Mouse (Mus musculus) CH12.LX (cell line): Measurements from ENCODE around the gene Clcn6. TPM values are rescaled to one million over a fixed set of nuclear protein-coding genes. Genes with fewer than 3 reads are reported as not detected.

Experiments
- DNase-seq: peaks from one replicate; pipeline ENCODE4 v3.0.0-alpha.2; 2013; ENCODE audit errors: extremely low read depth
- H3K27ac ChIP-seq: 2 replicates; pipeline ENCODE4 v1.5.1; 2012; ENCODE audit warnings: low read depth, mild to moderate bottlenecking, control low read depth, moderate library complexity; ENCODE audit not compliant: insufficient read depth
- H3K27me3 ChIP-seq: replicated peaks from 2 replicates; pipeline ENCODE3; 2012; ENCODE audit warnings: inconsistent platforms
- H3K36me3 ChIP-seq, 2 experiments: replicated peaks in 1 of 2; 2 replicates each; pipeline versions ENCODE3 to v1.6.1; 2012; ENCODE audit warnings: inconsistent platforms in 1 of 2, low read length in 1 of 2, mild to moderate bottlenecking in 1 of 2, mixed read lengths in 1 of 2, moderate library complexity in 1 of 2; ENCODE audit not compliant: control insufficient read depth in 1 of 2, insufficient read depth in 1 of 2
- H3K4me1 ChIP-seq, 2 experiments: 2 replicates each; pipeline ENCODE4 v1.6.1; 2012; ENCODE audit warnings: inconsistent platforms in 1 of 2, moderate library complexity in 1 of 2; ENCODE audit not compliant: insufficient read depth in 2 of 2, control insufficient read depth in 1 of 2
- H3K4me2 ChIP-seq: 2 replicates; pipeline ENCODE4 v1.6.1; 2012; ENCODE audit warnings: low read depth, mild to moderate bottlenecking, control low read depth; ENCODE audit not compliant: poor library complexity, insufficient read depth, severe bottlenecking
- H3K4me3 ChIP-seq, 3 experiments: fragments of 150-350 bp in 1 of 3; sonication (generic) in 1 of 3; replicated peaks in 1 of 3; 2 replicates each; pipeline versions ENCODE3 to v1.5.1; 2011 to 2012; ENCODE audit warnings: low read depth in 2 of 3, low read length in 2 of 3, mild to moderate bottlenecking in 2 of 3, moderate library complexity in 2 of 3, control low read depth in 1 of 3, improper control_type of control experiment in 1 of 3, inconsistent platforms in 1 of 3, mixed read lengths in 1 of 3; ENCODE audit not compliant: poor library complexity in 1 of 3
- H3K79me2 ChIP-seq: replicated peaks from 2 replicates; pipeline ENCODE4 v1.6.1; 2012; ENCODE audit warnings: mild to moderate bottlenecking, moderate library complexity; ENCODE audit not compliant: control insufficient read depth, poor library complexity, insufficient read depth, severe bottlenecking; ENCODE audit errors: extremely low read depth
- H3K9ac ChIP-seq: 2 replicates; pipeline ENCODE4 v1.6.1; 2012; ENCODE audit warnings: low read depth, mild to moderate bottlenecking, control low read depth, moderate library complexity; ENCODE audit not compliant: insufficient read depth
- H3K9me3 ChIP-seq: replicated peaks from 2 replicates; pipeline ENCODE3; 2012; ENCODE audit warnings: low read length, inconsistent platforms, mixed read lengths
- E2F4 ChIP-seq: IDR thresholded peaks from 2 replicates; pipeline ENCODE4 v1.6.1; 2011; ENCODE audit warnings: low read depth, low read length, improper control_type of control experiment; ENCODE audit not compliant: insufficient replicate concordance
- ELF1 ChIP-seq: IDR thresholded peaks from 2 replicates; pipeline ENCODE4 v1.6.1; 2014; ENCODE audit warnings: low read depth, mild to moderate bottlenecking, inconsistent platforms, low read length, improper control_type of control experiment
- EP300 ChIP-seq: IDR thresholded peaks from 2 replicates; pipeline ENCODE4 v1.6.1; 2011; ENCODE audit warnings: low read length, improper control_type of control experiment
- HCFC1 ChIP-seq: IDR thresholded peaks from 2 replicates; pipeline ENCODE4 v1.6.1; 2012; ENCODE audit warnings: low read depth, mild to moderate bottlenecking, inconsistent platforms, low read length, improper control_type of control experiment
- KAT2A ChIP-seq: IDR thresholded peaks from 2 replicates; pipeline ENCODE4 v1.6.1; 2012; ENCODE audit warnings: low read length, improper control_type of control experiment, inconsistent platforms; ENCODE audit not compliant: insufficient replicate concordance
- MAZ ChIP-seq: IDR thresholded peaks from 2 replicates; pipeline ENCODE4 v1.6.1; 2012; ENCODE audit warnings: low read depth, mild to moderate bottlenecking, inconsistent platforms, low read length, improper control_type of control experiment, moderate library complexity
- MEF2A ChIP-seq: IDR thresholded peaks from 2 replicates; pipeline ENCODE4 v1.6.1; 2014; ENCODE audit warnings: low read depth, mild to moderate bottlenecking, inconsistent platforms, low read length, improper control_type of control experiment, borderline replicate concordance
- MXI1 ChIP-seq: IDR thresholded peaks from 2 replicates; pipeline ENCODE4 v1.6.1; 2011; ENCODE audit warnings: mild to moderate bottlenecking, low read depth, low read length, improper control_type of control experiment
- MYC ChIP-seq: IDR thresholded peaks from 2 replicates; pipeline ENCODE4 v1.6.1; 2011; ENCODE audit warnings: low read depth, mild to moderate bottlenecking, improper control_type of control experiment, low read length
- NRF1 ChIP-seq: IDR thresholded peaks from 2 replicates; pipeline ENCODE4 v1.6.1; 2014; ENCODE audit warnings: low read depth, mild to moderate bottlenecking, inconsistent platforms, low read length, improper control_type of control experiment, moderate library complexity
- POLR2A ChIP-seq: IDR thresholded peaks from 2 replicates; pipeline ENCODE4 v1.6.1; 2011; ENCODE audit warnings: low read depth, mild to moderate bottlenecking, improper control_type of control experiment, low read length
- POLR2AphosphoS2 ChIP-seq: IDR thresholded peaks from 2 replicates; pipeline ENCODE4 v1.6.1; 2011; ENCODE audit warnings: low read depth, low read length, improper control_type of control experiment
- RAD21 ChIP-seq: IDR thresholded peaks from 2 replicates; pipeline ENCODE4 v1.6.1; 2011; ENCODE audit warnings: low read depth, mild to moderate bottlenecking, low read length, improper control_type of control experiment, moderate library complexity
- USF1 ChIP-seq: IDR thresholded peaks from 2 replicates; pipeline ENCODE4 v1.6.1; 2014; ENCODE audit warnings: low read depth, mild to moderate bottlenecking, inconsistent platforms, low read length, improper control_type of control experiment
- ZKSCAN1 ChIP-seq: IDR thresholded peaks from 2 replicates; pipeline ENCODE4 v1.6.1; 2012; ENCODE audit warnings: low read depth, inconsistent platforms, low read length, improper control_type of control experiment, borderline replicate concordance
- ZMIZ1 ChIP-seq: IDR thresholded peaks from 2 replicates; pipeline ENCODE4 v1.6.1; 2012; ENCODE audit warnings: low read depth, mild to moderate bottlenecking, inconsistent platforms, low read length, improper control_type of control experiment
- ZNF384 ChIP-seq: IDR thresholded peaks from 2 replicates; pipeline ENCODE4 v1.6.1; 2012; ENCODE audit warnings: low read depth, low read length, improper control_type of control experiment, inconsistent platforms
- dilution Hi-C: fragments of 300-500 bp; cut with MboI; formaldehyde crosslinking; loops from 2 replicates; pipeline ENCODE4 v1.14.3; 2020; ENCODE audit warnings: low sequenced_read_pairs; ENCODE audit not compliant: extremely low pct_unique_long_range_greater_than_20kb, extremely low pct_ligation_motif_present
- in situ Hi-C: fragments of 300-500 bp; cut with MboI; formaldehyde crosslinking; loops from 3 replicates; pipeline ENCODE4 v1.14.3; 2019; ENCODE audit warnings: low sequenced_read_pairs, low pct_ligation_motif_present, low pct_unique_long_range_greater_than_20kb, mixed read lengths
- polyA plus RNA-seq: library from polyadenylated mRNA; unstranded; fragments of >175 nt; gene quantifications from 2 replicates; pipeline ENCODE4 v1.2.1, GENCODE M21; 2012; ENCODE audit warnings: low read depth; ENCODE audit not compliant: insufficient read length
- total RNA-seq, 2 experiments: library from RNA; depleted of rRNA; stranded (reverse); fragments of 300-350 nt in 1 of 2; fragments of >200 nt in 1 of 2; gene quantifications; 2 replicates each; pipeline ENCODE4 v1.2.3; 2012 to 2014

The Clcn6 gene
- total and polyA plus RNA-seq, 3 experiments, result 4.8 to 10.6 (median 5.7) TPM

DNA sequence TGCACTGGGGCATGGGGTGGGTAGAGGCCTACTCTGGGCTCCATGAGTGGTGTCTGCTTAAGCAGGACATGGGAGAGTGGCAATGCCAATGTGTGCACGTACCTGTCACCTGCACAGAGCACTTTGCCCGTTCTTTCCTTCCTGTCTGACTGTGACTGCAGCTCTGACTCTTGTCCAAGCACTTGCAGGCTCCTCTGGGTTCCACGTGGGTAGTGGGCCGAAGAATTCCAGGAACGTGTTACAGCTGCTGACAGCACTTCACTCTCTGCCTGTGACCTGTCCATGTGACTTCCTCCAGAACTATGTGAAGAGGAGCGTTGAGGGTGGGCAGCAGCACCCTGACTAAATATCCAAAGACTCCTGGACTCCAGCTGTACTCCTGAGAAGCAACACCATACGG, 72.9 kb downstream of the Clcn6 start:
- no peak for DNase-seq
- Histone ChIP-seq H3K4me3 (no peak overlapping the region), H3K27me3 (peaks cover 70% of the 10 kb centered on the region), H3K79me2 (no peaks in the 10 kb centered on the region), H3K27ac (no peak overlapping the region), H3K4me2 (no peak overlapping the region), H3K36me3 (no peaks in the 10 kb centered on the region), H3K9me3 (no peaks in the 10 kb centered on the region), H3K4me1 (peaks cover 2% of the 10 kb centered on the region in 2 experiments), H3K9ac (no peak overlapping the region)
- in situ Hi-C loops, result no loop called here
- dilution Hi-C loops, result no loop called here
- TF ChIP-seq POLR2A (no peak), ZMIZ1 (no peak), RAD21 (no peak), MEF2A (no peak)

DNA sequence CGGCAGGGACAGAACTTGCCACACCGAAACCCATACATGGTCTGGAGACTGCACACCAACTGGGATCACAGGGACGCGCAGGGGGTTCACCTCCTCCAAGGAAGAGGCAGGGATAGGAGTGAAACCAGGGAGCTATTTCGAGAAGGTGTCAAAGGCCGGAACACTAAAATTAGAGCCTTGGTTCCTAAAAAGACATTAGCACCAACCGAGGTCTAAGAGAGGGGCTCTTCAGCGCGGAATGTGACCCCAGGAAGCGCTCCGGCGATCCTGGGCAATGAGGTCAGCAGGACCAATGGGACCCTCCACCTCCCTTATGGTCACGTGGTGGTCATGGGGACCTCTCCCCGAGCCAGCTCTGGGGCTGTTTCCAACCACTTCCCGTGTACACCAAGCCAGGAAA, 75.0 kb downstream of the Clcn6 start:
- Histone ChIP-seq H3K4me3 (no peak overlapping the region), H3K27ac (no peak overlapping the region), H3K9ac (no peak overlapping the region), H3K79me2 (no peaks in the 10 kb centered on the region), H3K36me3 (no peaks in the 10 kb centered on the region), H3K4me1 (peaks cover 5 to 10% of the 10 kb centered on the region in 2 experiments), H3K4me2 (no peak overlapping the region), H3K27me3 (peaks cover 54% of the 10 kb centered on the region), H3K9me3 (no peaks in the 10 kb centered on the region)
- in situ Hi-C loops (loop anchor here (5.0 kb wide), 1 partner anchor 39 kb away; the partner anchor contains the start of gene Nppa), dilution Hi-C loops (no loop called here)
- no peak for DNase-seq
- no peak for TF ChIP-seq USF1

DNA sequence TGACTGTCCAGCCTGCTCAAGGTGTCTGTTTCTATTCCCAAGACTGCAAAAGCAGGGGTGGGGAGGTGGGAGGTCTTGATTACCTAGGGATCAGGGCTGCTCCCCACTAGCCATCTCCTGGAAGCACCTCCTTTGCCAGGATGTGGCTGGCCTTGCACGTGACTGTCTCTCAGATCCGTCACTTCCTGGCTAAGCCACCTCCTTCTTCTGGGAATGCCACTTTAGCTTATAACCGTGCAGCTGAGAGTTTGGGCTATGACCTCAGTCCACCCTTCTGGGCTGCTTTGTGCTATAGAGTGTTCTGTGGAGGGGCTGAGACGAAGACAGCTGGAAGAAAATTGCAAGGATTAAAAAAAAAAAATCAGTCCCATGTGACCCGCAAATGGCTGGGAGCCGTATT, 75.8 kb downstream of the Clcn6 start:
- Histone ChIP-seq H3K27ac (no peak overlapping the region), H3K36me3 (no peaks in the 10 kb centered on the region), H3K79me2 (no peaks in the 10 kb centered on the region), H3K9ac (no peak overlapping the region), H3K4me2 (no peak overlapping the region), H3K4me1 (peaks cover 5 to 10% of the 10 kb centered on the region in 2 experiments), H3K9me3 (no peaks in the 10 kb centered on the region), H3K4me3 (no peak overlapping the region), H3K27me3 (peaks cover 52% of the 10 kb centered on the region)
- TF ChIP-seq ELF1, result no peak
- TF ChIP-seq MYC, result no peak
- no peak for TF ChIP-seq POLR2AphosphoS2
- TF ChIP-seq ZKSCAN1, result no peak
- TF ChIP-seq HCFC1, result no peak
- no peak for TF ChIP-seq MAZ
- no peak for TF ChIP-seq ZNF384
- no peak for TF ChIP-seq MXI1
- no peak for TF ChIP-seq NRF1
- no peak for TF ChIP-seq MEF2A
- TF ChIP-seq E2F4, result no peak
- TF ChIP-seq KAT2A, result no peak
- TF ChIP-seq EP300, result no peak
- dilution Hi-C loops (no loop called here), in situ Hi-C loops (loop anchor here (5.0 kb wide), 1 partner anchor 40 kb away; the partner anchor contains the start of gene Nppa)
- DNase-seq, result no peak
